Mouse (Mus musculus): ENCODE measurements around the gene Ttc30b.
A peak's percentile ranks its signal among the peaks of the same experiment; 100 is the strongest.
"Not testable (repeated sequence)": the region's sequence is repeated elsewhere in the genome, so short reads cannot be mapped to it uniquely, and the experiment has no call there.

Gene Ttc30b

DNA sequence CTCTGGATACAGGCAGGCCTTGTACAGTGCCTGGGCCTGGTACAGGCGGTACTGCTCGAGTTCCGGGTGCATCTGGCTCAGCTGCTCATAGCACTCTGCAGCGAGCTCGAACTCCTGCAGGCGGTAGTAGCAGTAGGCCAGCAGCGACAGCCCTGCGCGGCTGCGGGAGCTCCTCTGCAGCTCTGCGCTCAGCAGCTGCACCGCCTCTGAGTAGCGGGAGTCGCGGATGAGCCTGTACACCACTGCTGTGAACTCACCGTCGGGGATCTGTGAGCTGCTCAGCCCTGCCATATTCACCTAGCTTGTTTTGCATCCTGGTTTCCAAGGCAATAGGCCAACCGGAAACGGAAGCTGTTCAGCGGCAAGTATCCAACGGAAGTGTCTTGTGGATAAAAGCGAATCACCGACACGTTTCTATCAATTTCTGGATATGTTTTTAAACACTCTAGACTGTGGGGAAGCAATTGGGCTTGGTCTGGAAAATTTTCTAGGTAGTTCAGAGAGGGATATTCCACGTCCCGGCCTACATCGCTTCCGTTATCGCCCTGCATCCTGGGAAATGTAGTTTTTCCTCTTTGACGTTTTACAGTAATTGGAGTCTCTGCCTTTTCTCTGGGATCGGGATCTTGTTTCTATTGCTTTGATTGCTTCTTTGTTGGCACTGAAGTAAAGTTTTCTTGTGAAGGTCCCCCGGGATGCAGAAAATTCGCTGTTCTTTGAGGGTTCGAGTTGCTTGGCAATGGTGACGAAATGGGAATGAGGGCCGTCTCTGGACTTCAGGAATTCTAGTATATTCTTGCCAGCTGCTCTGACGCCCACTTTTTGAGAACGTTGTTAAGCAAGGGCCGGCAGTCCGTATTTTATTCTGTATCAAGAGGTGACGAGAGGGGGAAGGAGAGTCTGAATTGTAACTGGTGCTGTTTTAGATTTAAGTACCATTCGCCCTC is at the start of gene Ttc30b:
TSS of gene Ttc30b (minus strand) at position 469 of the 947 bp plus-strand sequence.
- peak; percentile 86 for DNase-seq

DNA sequence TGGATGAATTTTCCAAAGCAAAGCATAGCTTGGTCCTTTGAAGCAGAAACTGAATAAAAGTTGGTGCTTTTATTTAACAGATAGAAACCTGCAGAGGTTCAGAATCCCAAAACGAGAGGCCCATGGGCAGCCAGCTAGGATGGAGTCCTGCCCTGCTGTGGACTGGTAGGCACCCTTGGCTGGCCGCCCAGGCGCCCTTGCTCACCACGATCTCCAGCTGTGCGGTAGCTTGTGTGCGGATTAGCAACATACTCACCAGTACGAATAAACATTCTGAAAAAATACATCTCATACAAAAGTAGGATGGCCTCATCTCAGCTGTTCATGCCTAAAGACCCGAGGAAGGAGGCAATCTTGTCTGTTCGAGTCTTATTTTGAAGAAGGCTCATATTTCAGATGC is 49.4 kb upstream of the Ttc30b start:
- peak; percentile 36 for DNase-seq

- DNase-seq = peak; percentile 77
Measured at GRCm38 (mm10) chr2:75985124-75985523, 46.7 kb upstream of the Ttc30b start.

DNA sequence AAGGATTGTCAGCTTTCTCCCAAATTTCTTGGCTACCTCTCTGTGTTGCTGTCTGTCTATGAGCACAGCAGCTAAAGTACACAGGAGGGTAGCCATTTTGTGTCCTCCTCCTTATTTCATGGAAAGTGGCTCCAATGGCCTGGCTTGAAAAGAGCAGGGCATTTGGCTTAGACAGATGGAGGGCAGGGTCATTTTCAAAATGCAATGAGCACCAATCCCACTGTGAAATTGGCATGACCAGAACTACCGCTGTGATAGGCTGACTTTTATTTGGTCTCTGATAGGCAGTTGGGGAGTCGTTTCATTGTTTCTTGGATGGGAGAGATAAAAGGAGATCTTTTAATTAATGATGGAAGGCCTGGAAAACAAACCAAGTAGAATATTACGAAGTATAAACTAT is 45.5 kb upstream of the Ttc30b start:
- no peak for DNase-seq

DNA sequence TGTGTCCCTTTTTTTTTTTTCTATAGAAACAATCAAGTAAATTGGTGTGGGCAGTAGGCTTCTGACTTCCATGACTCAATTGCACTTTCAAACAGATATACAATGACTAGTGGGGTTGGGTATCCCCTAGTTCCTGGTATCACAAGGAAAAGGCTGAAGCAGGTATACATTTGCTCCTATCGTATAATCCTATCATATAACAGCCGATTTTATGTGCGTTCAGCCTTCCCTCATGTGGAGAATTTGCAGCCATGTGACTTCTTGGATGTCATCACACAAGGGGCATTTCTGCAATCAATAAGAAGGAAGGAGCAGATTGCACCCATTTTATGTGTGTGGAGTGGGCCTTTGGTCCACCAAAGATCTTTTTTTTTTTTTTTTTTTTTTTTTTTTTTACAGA is 44.7 kb upstream of the Ttc30b start:
- no peak for DNase-seq

GRCm38 (mm10) chr2:75982626-75983025 is 44.2 kb upstream of the Ttc30b start:
- no peak for DNase-seq

DNA sequence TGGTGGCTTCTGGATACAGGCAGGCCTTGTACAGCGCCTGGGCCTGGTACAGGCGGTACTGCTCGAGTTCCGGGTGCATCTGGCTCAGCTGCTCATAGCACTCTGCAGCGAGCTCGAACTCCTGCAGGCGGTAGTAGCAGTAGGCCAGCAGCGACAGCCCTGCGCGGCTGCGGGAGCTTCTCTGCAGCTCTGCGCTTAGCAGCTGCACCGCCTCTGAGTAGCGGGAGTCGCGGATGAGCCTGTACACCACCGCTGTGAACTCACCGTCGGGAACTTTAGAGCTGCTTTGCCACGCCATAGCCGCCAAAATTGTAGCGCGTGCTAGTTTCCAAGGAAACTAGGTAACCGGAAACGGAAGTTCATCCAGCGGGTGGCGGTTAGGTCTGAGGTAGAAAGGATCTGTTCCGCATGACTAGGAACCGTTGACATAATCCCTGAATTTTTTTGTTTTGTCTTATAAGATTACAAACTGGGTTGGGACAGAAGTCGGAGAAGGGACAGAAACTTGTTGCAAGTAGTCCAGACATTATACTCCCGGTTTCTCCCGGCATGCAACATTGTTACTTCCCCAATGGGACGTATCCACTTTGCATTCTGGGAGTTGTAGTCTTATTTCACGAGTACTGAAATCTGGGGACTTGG is 43.2 kb upstream of the Ttc30b start, which contains the start of gene Ttc30a1:
TSS of gene Ttc30a1 (minus strand) at position 528 of the 642 bp plus-strand sequence.
- DNase-seq = peak; percentile 83

- not testable (repeated sequence) for DNase-seq
Measured at GRCm38 (mm10) chr2:75980933-75981439, 42.6 kb upstream of the Ttc30b start.

DNA sequence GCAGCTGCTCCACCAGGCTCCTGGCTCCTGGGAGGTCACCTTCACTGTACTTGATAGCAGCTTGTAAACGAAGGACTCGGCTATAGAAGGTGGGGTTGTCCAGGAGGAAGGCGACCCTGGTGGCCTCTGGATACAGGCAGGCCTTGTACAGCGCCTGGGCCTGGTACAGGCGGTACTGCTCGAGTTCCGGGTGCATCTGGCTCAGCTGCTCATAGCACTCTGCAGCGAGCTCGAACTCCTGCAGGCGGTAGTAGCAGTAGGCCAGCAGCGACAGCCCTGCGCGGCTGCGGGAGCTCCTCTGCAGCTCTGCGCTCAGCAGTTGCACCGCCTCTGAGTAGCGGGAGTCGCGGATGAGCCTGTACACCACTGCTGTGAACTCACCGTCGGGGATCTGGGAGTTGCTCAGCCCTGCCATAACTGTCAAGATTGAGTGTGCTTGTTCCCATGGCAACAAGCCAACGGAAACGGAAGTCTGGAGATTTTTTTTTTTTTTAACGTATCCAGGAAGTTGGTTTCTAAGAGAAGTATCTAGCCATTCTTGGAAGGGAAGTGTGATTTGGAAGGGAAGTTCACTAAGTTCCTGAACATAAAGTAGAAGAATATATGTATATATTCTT is 39.5 kb upstream of the Ttc30b start, which contains the start of gene Ttc30a2:
TSS of gene Ttc30a2 (minus strand) at position 419 of the 617 bp plus-strand sequence.
- peak; percentile 62 for DNase-seq

DNA sequence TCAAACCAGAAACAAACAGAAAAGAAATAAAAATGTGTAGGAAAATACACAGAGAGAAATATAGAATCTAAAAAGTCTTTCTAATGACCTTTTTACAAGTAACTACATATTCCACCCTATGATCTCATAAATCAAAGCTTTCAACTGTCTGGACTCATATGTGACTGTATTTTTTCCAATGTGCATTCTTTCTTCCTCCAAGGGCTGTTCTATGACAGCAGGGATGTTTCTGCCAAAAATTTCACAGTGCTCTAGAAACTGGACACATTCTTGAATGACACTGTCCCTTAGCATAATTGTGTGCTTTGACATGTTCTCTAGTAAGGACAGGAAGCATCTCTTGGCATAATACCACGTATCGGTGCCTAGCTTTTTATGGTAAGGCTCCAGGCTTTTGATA is 37.7 kb upstream of the Ttc30b start:
- DNase-seq = not testable (repeated sequence)

DNA sequence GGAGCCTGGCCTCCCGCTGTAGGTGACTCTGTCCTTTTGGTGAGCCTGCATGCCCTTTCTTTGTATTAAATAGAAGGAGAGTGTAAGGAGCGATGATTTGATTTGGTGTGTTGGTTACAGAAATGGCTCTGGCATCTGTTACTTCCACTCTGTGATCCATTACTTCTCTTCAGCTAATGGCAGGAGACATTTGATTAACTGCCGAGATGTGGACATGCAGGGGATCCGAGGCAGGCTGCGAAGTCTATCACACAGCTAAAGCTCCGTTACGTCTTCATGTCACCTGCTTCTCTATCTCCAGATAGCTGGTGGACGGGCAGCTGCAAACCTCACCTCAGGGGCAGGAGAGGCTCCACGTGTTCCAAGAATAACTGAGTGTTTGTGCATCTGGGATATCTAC is 35.7 kb upstream of the Ttc30b start:
- no peak for DNase-seq

DNA sequence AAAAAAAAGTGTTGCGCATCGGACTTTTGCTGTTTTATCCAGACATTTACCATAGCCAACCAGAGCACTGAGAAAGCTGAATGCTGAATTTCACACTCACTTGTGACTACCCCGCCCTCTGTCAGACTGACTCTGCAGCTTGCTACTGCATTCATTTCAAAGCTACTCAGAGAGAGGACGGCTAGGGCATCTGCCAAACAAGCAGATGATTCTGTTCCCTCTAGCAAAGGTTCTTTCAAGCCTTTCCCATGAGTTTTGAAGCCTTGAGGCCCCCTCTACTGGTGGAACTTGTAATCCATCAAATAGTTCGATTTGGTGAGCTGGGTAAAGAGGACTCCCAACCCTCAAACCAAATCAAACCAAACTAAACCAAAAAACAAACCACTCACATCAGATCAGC is 26.6 kb upstream of the Ttc30b start:
- DNase-seq = peak; percentile 68

DNA sequence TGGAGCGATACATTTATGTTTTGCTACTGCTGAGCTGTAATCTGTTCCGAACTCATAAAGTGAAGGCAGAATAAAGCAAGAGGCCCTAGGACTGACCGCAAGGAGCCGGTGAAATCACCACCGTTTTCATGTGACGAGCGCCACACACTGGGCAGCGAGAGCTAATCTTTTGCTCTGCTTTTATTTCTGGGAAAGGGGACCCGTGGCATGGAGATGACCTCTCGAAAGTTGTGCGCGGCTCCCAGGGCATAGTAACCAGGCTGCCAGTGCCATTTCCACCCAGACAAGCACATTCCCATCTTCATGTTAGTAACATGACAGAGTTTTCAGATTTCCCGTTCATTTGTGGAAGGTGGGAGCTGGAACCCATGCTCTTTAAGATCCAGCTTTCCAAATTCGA is 26.1 kb upstream of the Ttc30b start:
- DNase-seq = peak; percentile 81

- DNase-seq = no peak
Measured at GRCm38 (mm10) chr2:75964051-75964450, 25.7 kb upstream of the Ttc30b start.

- no peak for DNase-seq
Measured at GRCm38 (mm10) chr2:75963211-75963840, 24.9 kb upstream of the Ttc30b start.

DNA sequence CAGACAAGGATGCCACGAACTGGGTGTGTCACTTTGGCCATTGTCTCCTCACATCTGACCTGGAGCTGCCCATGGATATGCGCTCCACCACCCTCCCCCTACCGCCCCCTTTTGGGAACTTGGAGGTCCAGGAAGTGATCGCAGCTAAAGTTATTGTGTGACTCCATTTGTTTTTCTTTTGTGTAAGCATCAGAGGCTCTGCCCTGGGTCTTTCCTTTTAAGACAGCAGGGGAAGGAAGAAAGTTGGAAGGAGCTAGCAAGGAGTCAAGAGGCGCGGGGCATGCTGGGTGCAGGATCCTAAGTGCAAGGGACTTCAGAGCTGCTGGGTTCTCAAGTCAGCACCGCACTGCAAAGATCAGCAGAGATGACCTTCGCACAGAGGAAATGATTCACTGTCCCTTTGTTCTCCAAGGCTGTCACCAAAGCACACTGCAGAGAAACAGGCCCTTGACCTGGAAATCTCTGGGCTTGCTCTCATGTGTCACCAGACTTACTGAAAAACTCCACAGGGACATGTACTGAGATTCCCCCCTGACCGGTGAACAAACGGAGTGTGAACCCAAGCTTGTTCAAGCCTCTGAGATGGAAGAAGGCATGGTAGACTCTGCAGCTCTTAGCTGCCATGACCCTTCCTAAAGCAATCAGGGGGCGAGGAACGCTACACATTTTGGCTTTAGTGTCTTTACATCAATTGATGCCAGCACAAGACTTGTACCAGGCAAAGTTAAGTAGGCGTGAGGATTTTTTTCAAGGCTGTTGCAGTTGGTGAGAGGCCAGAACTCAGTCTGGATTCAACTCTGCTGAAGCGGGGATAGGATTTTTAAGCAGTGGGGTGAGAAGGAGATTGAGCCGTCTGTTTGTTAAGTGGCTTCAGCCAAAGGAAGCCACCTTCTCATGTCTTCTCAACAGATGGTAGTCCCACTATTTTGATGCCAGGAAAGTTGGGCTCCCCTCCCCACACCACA is 22.3 kb upstream of the Ttc30b start:
- DNase-seq = peak; percentile 60

DNA sequence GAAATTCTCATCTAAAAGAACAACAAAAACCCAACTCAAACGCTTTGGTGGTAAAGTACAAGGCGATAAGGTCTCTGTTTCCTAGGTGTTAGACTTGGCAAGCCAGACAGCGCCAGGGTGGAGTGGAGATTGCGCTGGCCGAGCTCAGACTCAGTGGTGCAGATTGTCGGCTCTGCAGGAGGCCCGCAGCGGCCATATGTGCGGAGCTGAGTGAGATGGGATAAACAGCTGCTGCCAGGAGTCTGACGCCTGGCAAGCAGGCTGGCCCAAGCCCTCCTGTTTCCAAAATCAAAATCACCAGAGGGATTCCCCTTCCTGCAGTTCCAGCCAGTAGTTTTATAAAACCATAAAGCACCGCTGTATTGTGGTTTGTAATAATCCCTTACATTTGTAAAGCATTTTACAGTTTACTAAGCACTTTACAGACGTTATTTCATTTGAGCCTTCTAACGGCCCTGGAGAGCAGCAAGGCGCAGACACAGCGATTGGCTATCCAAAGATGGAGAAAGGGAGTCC is 21.5 kb upstream of the Ttc30b start:
- peak; percentile 23 for DNase-seq

- DNase-seq = peak; percentile 22
Measured at GRCm38 (mm10) chr2:75959183-75959849, 20.9 kb upstream of the Ttc30b start.

DNA sequence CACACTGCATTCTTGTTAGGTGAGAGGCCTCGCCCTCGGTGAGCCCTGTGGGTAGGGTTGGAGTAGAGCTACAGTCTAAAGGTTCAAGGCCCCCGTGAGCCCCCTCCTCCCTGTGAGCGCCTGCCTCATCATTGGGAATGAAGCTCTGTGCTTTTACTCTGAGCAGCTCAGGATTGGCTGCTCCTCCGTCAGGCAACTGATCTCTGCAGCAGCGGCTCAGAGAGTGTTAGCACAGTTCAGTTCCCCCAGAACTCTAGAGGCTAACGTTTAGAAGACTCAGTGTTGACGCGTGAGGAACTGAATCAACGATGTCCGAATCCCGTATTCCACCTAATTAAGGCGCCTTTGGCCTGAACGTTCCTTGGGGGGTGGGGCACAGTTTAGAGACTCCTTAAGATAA is 17.3 kb upstream of the Ttc30b start:
- DNase-seq = no peak

DNA sequence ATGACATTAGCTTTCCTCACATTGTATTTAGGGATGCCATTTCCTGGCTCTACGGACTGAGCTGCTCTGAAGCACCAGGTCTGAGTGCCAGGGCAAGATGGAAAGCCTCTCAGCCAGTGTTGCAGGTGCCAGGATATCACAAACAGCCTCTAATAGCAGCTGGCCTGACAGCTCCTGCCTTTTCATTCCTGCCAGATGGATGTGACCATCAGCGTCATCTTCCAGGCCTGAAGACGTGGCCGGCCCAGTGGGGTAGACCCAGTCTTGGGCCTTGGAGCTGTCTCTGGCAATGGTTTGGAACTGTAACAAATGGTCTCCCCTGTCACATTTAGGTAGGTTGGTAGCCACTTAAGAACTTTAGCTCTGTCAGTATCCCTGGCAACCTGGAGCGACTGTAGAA is 14.9 kb upstream of the Ttc30b start:
- no peak for DNase-seq

DNA sequence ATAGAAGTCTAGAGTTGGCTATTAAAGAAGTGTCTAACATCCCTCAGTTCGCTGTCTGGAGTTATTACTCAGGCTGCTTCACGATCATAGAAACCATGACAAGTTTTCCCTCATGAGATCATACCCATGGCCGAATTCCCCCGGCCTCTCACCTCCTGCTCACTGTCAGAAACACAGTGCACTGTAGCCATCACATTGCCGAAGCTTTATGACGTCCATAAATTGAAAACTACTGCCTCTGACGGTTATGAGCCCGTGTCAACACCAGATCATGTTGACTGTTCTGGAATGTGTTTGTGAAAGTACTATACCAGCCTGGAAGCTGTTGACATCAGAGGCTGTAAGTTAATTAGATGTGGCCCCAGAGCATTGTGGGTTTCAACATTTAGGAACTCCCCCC is 12.3 kb upstream of the Ttc30b start:
- no peak for DNase-seq
